Mouse (Mus musculus): ENCODE data around the gene Adgrb3. TPM values are rescaled to one million over a fixed set of nuclear protein-coding genes. Genes with fewer than 3 reads are reported as not detected.

The Adgrb3 gene
- polyA plus RNA-seq, 1 experiment = 0.14 TPM

DNA sequence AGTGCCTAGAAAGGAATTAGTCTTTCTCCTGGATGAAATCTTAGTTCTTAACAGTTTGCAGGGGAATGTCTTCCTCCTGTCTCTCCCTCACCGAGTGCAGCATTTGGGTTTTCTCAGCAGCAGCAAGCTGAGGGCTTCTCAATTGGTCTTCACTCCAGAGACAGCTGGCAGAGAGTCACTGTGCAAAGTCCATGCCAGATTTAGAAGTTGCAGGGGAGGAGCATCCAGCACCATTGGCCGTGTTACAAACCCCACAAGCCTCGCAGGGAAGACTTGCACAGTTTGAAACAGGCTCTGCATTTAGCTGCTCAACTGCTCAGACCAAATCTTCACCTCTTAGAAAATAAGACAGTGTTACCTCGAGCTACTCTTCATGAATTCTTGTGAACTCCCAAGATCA lies 724.1 kb downstream of the Adgrb3 start:
- no peak for TF ChIP-seq CTCF (conservative IDR thresholded peaks at IDR 0.05; ENCODE audit: insufficient read depth, insufficient read length, low read depth, low read length)
- TF ChIP-seq POLR2A (IDR thresholded peaks at IDR 0.05; ENCODE audit: low read depth, low read length) = no peak
- 26% methylated on average over 4 of the region's 4 CpGs for WGBS
- peak; percentile 89 for DNase-seq
- Histone ChIP-seq H3K27ac (ENCODE audit: insufficient read depth, low read depth, low read length) (no peak overlapping the region), H3K36me3 (ENCODE audit: control insufficient read depth, insufficient read depth, low read length) (no peaks in the 10 kb centered on the region), H3K4me3 (ENCODE audit: insufficient read depth, low read depth, low read length) (no peak overlapping the region), H3K4me1 (ENCODE audit: control insufficient read depth, insufficient read depth, low read length) (no peaks in the 10 kb centered on the region), H3K27me3 (replicated peaks; ENCODE audit: control insufficient read depth, insufficient read depth, low read length) (no peaks in the 10 kb centered on the region)

DNA sequence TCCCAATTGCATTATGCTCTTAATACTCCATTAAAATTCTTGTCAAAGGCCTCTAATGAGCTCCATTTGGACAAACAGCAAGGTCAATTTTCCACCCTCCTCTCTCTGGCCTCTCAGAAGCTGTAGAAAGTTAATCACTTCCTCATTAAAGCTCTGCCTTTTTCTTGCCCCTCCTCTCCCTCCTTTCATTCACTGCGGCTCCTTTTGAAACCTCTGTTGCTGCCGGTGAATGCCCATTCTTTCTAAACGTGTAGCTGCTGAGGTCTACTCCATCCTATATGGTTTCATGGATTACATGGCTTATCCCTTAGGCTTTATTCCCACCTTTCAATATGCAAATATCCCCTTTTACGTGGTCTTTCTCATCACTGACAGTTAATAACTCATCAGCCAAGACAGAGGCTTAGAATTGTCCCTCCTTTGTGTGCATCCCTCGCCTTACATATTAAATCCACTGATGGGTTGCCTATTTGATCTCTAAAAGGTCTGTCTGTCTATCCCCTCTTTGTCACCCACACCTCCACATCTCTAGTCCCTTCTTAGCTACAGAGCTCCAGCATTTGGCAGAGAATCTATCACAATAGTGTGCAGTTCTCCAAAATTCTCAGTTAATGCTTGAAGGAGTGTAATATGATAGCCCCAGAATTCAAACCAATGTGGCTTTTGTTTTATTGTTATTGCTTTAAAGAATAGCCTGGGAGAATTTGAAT lies 741.3 kb downstream of the Adgrb3 start:
- WGBS = 35% methylated on average over 5 of the region's 5 CpGs

DNA sequence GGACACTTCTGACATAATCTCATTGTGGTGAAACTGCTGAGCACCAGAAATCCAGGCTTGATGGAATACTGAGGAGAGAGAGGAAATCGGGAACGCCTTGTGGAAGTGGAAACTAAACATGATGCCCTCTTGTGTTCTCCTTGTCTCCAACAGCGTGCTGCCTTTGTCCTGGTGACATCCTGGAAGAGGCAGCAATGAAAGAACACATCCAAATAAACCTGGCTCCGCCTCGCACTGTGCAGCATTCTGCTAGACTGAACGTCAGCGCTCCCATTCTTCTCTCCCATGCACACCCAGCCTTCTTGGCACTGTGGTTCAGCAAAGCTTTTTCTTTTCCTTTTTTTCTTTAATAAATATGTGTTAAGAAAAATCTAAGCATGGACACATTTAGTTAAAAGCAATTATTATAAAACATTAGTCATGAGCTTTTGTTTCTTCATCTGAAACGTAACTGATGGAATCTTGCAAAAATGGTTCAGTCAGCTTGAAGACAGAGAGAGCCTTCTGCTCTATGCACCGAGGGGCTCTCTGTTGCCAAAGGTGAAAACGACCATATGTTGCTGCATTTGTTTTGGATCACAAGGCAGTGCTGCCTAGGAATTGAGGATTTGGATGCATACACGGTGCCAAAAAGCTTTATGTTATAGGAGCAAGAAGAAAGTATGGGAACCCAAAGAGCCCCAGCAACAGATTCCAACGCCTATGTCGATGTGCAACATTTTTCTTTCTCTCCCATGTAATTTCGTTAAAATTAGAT lies 743.7 kb downstream of the Adgrb3 start:
- TF ChIP-seq CTCF (conservative IDR thresholded peaks at IDR 0.05; ENCODE audit: insufficient read depth, insufficient read length, low read depth, low read length) (no peak), POLR2A (IDR thresholded peaks at IDR 0.05; ENCODE audit: low read depth, low read length) (no peak)
- no peak overlapping the region for H3K4me3 ChIP-seq (ENCODE audit: insufficient read depth, low read depth, low read length)
- no peaks in the 10 kb centered on the region for H3K36me3 ChIP-seq (ENCODE audit: control insufficient read depth, insufficient read depth, low read length)
- H3K4me1 ChIP-seq (ENCODE audit: control insufficient read depth, insufficient read depth, low read length) = no peaks in the 10 kb centered on the region
- no peak for DNase-seq
- 75% methylated on average over 14 of the region's 14 CpGs for WGBS
- H3K27ac ChIP-seq (ENCODE audit: insufficient read depth, low read depth, low read length) = no peak overlapping the region
- H3K27me3 ChIP-seq (replicated peaks; ENCODE audit: control insufficient read depth, insufficient read depth, low read length) = no peaks in the 10 kb centered on the region

More for the DNA sequence above, 741.3 kb downstream of the Adgrb3 start:
- no peak overlapping the region for H3K4me3 ChIP-seq (ENCODE audit: insufficient read depth, low read depth, low read length)
- no peak for DNase-seq
- no peak overlapping the region for H3K27ac ChIP-seq (ENCODE audit: insufficient read depth, low read depth, low read length)
- TF ChIP-seq CTCF (conservative IDR thresholded peaks at IDR 0.05; ENCODE audit: insufficient read depth, insufficient read length, low read depth, low read length) (no peak), POLR2A (IDR thresholded peaks at IDR 0.05; ENCODE audit: low read depth, low read length) (no peak)
- H3K36me3 ChIP-seq (ENCODE audit: control insufficient read depth, insufficient read depth, low read length) = no peaks in the 10 kb centered on the region
- no peaks in the 10 kb centered on the region for H3K4me1 ChIP-seq (ENCODE audit: control insufficient read depth, insufficient read depth, low read length)
- no peaks in the 10 kb centered on the region for H3K27me3 ChIP-seq (replicated peaks; ENCODE audit: control insufficient read depth, insufficient read depth, low read length)

DNA sequence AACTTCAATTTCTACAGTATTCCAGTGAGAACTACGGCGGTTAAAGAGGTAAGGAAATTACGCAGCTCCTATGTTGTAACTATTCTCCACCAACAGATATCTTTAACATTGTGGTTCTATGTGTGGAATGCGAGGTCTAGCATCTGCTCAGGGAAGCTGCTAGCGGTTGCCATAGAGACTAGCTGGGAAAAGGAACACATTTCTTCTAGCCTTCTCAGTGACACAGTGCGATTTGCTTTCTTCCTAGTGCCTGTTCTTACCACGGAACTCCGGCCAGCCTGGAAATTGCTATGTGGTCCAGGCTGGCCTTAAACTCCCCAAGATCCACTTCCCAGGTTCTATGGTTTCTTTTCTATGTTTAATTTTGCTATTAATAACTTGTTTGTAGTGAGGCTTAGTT lies 747.1 kb downstream of the Adgrb3 start:
- H3K4me3 ChIP-seq (ENCODE audit: insufficient read depth, low read depth, low read length) = no peak overlapping the region
- no peak for TF ChIP-seq CTCF (conservative IDR thresholded peaks at IDR 0.05; ENCODE audit: insufficient read depth, insufficient read length, low read depth, low read length)
- TF ChIP-seq POLR2A (IDR thresholded peaks at IDR 0.05; ENCODE audit: low read depth, low read length) = no peak
- H3K27ac ChIP-seq (ENCODE audit: insufficient read depth, low read depth, low read length) = no peak overlapping the region
- DNase-seq = no peak
- no peaks in the 10 kb centered on the region for H3K4me1 ChIP-seq (ENCODE audit: control insufficient read depth, insufficient read depth, low read length)
- WGBS = 86% methylated on average over 8 of the region's 8 CpGs
- no peaks in the 10 kb centered on the region for H3K27me3 ChIP-seq (replicated peaks; ENCODE audit: control insufficient read depth, insufficient read depth, low read length)
- no peaks in the 10 kb centered on the region for H3K36me3 ChIP-seq (ENCODE audit: control insufficient read depth, insufficient read depth, low read length)

DNA sequence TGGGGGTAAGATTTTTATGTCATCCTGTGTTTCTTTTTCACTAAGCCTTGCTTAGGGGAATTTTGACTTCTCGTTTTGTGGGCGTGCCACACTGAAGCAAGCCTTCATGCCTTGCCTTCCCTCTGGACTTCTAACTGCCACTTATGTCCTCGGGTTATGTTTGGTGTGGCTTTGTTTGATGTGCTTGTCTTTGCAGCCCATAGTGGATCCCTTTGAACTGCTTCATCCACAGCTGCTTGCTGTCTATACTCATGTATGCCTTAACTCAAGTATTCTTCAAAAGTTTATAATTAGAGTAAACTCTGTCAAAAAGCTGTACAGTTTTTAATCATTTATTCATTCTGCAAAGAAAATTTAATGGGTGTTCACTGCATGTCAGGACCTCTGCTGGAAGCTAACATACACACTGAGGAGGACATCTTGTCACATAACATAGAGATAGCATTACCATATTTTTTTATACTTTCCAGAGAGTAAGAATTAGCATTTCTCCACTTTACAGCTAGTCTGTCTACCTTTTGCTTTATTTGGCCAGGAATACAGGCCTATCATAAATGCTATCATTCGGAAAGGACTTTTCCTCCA lies 748.1 kb downstream of the Adgrb3 start:
- Histone ChIP-seq H3K27ac (ENCODE audit: insufficient read depth, low read depth, low read length) (no peak overlapping the region), H3K27me3 (replicated peaks; ENCODE audit: control insufficient read depth, insufficient read depth, low read length) (no peaks in the 10 kb centered on the region), H3K4me3 (ENCODE audit: insufficient read depth, low read depth, low read length) (no peak overlapping the region), H3K36me3 (ENCODE audit: control insufficient read depth, insufficient read depth, low read length) (no peaks in the 10 kb centered on the region), H3K4me1 (ENCODE audit: control insufficient read depth, insufficient read depth, low read length) (no peaks in the 10 kb centered on the region)
- DNase-seq = no peak
- 68% methylated on average over 4 of the region's 4 CpGs for WGBS
- TF ChIP-seq CTCF (conservative IDR thresholded peaks at IDR 0.05; ENCODE audit: insufficient read depth, insufficient read length, low read depth, low read length) (no peak), POLR2A (IDR thresholded peaks at IDR 0.05; ENCODE audit: low read depth, low read length) (no peak)

DNA sequence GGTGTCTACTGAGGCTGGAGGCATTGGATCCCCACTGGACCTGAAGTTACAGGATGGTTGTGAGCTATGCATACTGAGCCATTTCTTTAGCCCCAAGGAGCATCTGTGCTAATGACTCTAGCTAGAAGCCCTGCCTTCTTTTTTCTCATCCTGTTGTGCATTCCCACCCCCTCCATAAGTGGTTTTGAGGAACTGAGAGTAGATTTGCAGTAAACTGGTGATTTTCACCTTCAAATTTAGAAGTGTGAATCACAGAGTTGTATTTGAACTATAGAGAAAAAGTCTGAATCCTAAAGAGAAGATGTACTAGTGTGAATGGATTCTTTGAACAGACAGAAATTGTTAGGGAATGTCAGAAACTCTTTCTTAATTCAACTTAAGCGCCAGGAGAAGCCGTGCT lies 750.1 kb downstream of the Adgrb3 start:
- Histone ChIP-seq H3K27me3 (replicated peaks; ENCODE audit: control insufficient read depth, insufficient read depth, low read length) (no peaks in the 10 kb centered on the region), H3K27ac (ENCODE audit: insufficient read depth, low read depth, low read length) (no peak overlapping the region), H3K4me3 (ENCODE audit: insufficient read depth, low read depth, low read length) (no peak overlapping the region), H3K4me1 (ENCODE audit: control insufficient read depth, insufficient read depth, low read length) (no peaks in the 10 kb centered on the region), H3K36me3 (ENCODE audit: control insufficient read depth, insufficient read depth, low read length) (no peaks in the 10 kb centered on the region)
- WGBS = 79% methylated on average over 2 of the region's 2 CpGs
- DNase-seq = no peak
- TF ChIP-seq POLR2A (IDR thresholded peaks at IDR 0.05; ENCODE audit: low read depth, low read length) (no peak), CTCF (conservative IDR thresholded peaks at IDR 0.05; ENCODE audit: insufficient read depth, insufficient read length, low read depth, low read length) (no peak)

DNA sequence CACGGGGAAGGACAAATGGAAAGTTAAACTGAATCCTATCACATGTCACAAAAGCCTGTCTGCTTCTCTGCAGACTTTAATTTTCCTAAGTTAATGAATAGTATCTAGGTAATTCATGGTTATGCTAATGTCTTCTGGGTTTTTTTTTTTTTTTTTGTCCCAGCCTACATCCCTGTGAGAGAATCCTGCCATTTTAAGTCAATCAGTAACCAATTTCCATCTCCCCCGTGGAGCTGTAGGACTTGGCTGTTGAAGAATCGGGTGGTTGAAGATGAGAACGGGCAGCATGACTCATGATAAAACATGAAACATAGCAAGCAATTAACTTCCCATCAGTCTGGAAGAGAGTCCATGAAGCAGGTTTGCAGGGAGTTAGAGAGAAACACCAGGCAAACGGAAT lies 753.6 kb downstream of the Adgrb3 start:
- Histone ChIP-seq H3K4me1 (ENCODE audit: control insufficient read depth, insufficient read depth, low read length) (no peaks in the 10 kb centered on the region), H3K36me3 (ENCODE audit: control insufficient read depth, insufficient read depth, low read length) (no peaks in the 10 kb centered on the region), H3K27me3 (replicated peaks; ENCODE audit: control insufficient read depth, insufficient read depth, low read length) (no peaks in the 10 kb centered on the region), H3K27ac (ENCODE audit: insufficient read depth, low read depth, low read length) (no peak overlapping the region), H3K4me3 (ENCODE audit: insufficient read depth, low read depth, low read length) (no peak overlapping the region)
- DNase-seq = peak; percentile 47
- 34% methylated on average over 5 of the region's 5 CpGs for WGBS
- TF ChIP-seq CTCF (conservative IDR thresholded peaks at IDR 0.05; ENCODE audit: insufficient read depth, insufficient read length, low read depth, low read length) = no peak
- no peak for TF ChIP-seq POLR2A (IDR thresholded peaks at IDR 0.05; ENCODE audit: low read depth, low read length)

Measured in kidney, adult 2 months (tissue).